Mouse (Mus musculus) thymus, postnatal 36 days (tissue): ENCODE measurements around the gene Dusp15.

ENCODE experiments used
- DNase-seq, 2 experiments: peaks; one replicate each; pipeline ENCODE4 v3.0.0; 2022; ENCODE audit warnings: mixed read lengths in 2 of 2

Gene Dusp15

DNA sequence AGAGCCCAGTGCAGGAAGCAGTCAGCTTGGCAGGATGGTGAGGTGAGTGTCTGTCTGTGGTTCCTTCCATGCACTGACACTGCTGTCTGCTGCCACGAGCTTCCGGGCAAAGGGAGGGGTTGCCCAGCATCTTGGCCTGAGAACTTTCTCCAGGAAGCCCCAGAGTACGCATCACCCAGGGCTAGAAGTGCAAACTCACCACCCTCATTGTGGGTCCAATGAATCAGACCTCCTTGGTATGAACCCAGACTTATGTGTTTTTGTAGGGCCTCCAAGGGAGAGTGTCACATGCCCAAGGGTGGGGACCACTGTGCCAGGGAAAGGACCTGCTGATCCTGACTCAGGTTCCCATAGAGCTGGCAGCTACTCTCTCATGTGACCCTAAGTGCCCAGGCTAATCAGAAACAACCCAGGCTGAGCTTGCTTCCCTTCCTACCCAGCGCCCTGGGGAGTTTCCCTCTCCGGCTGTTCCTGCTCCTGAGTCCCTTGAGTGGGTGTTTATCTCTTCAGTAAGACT lies 47.3 kb downstream of the Dusp15 start:
- DNase-seq = no peak

DNA sequence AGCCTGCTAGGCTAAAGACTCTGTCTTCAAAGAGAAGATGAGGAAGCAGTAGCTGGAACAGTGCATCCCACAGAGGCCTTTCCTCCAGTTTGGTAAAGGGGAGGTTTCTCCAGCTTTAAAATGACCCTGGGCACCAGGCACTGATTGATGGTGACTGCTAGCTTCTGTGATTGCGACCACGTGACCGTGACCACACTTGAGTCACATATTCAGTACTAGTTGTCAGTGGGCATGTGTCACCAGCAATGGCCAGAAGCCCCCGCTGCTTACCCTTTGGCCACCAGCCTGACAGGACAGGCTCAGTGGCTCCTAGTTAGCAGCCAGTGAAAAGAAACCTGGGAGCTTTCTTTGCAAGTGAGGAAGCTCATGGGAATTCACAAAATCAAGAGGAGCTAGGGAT lies 47.9 kb downstream of the Dusp15 start:
- no peak for DNase-seq

DNA sequence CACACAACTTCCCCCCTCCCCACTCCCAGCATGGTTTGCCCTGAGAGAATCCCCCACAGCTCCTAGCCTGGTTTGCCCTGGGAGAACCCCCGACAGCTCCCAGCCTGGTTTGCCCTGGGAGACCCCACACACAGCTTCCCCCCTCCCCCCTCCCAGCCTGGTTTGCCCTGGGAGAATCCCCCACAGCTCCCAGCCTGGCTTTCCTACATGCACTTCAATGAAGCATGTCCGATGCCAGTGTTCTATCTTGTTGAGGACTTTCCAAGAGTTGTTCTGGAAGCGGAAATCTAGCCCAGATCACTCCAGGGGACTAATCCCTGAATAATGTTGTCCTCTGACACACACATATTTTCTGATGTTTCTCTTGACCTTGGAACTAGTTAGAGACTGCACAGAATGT lies 48.8 kb downstream of the Dusp15 start:
- no peak for DNase-seq

DNA sequence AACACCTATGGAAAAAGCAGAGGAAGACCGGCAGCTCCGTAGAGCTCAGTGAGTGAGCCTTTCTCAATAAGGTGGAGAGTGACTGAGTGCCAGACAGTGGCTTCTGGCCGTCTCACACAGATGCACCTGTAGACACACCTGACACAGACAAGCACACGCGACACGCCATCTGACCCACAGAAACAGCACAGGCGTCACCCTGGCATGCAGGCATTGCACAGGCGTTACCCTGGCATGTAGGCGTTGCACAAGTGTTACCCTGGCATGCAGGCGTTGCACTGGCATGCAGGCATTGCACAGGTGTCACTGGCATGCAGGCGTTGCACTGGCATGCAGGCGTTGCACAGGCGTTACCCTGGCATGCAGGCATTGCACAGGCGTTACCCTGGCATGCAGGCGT lies 50.2 kb downstream of the Dusp15 start:
- DNase-seq = no peak

GRCm38 (mm10) chr2:152899011-152899410 lies 52.5 kb downstream of the Dusp15 start:
- DNase-seq = no peak

- DNase-seq = no peak
These were observed 54.6 kb downstream of the Dusp15 start for GRCm38 (mm10) chr2:152896926-152897325.

DNA sequence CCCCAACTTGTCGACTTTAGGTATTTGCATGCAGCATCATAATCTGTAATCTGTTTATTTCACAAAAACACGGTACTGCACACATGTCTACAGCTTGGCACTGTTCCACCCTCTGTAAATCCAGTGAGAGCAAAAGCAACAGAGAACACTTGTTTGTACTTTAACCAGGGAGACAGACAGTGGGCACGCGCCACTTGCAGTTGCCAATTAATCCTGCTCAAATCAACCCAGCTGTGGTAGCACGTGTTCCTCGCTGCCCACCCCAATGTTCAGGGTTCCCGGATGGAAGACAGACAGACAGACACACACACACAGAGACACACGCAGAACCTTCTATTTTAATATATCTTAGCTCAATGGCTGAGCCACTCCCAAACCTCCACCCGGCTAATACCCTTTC lies 55.7 kb downstream of the Dusp15 start:
- DNase-seq = no peak
